Mouse (Mus musculus): Measurements from ENCODE around the gene Parn. TPM values are rescaled to one million over a fixed set of nuclear protein-coding genes. Genes with fewer than 3 reads are reported as not detected.

Parn gene
- polyA plus RNA-seq, 1 experiment = 9.0 TPM

- no peaks in the 10 kb centered on the region for H3K4me1 ChIP-seq (ENCODE audit: control insufficient read depth, insufficient read depth, low read length)
- H3K27ac ChIP-seq (ENCODE audit: control insufficient read depth, insufficient read depth, low read depth, low read length, poor library complexity) = no peak overlapping the region
- H3K4me3 ChIP-seq (replicated peaks; ENCODE audit: control insufficient read depth, low read depth, low read length) = no peak overlapping the region
- 88% methylated on average over 2 of the region's 2 CpGs for WGBS
- TF ChIP-seq POLR2A (IDR thresholded peaks at IDR 0.05; ENCODE audit: borderline replicate concordance, control insufficient read depth, low read depth, low read length) (no peak), CTCF (IDR thresholded peaks at IDR 0.05; ENCODE audit: control insufficient read depth, insufficient read depth, low read length) (no peak)
Measured at GRCm38 (mm10) chr16:13557784-13558183, 110.2 kb downstream of the Parn start.

- WGBS = 92% methylated on average over 9 of the region's 9 CpGs
- no peak overlapping the region for H3K27ac ChIP-seq (ENCODE audit: control insufficient read depth, insufficient read depth, low read depth, low read length, poor library complexity)
- TF ChIP-seq CTCF (IDR thresholded peaks at IDR 0.05; ENCODE audit: control insufficient read depth, insufficient read depth, low read length) = no peak
- TF ChIP-seq POLR2A (IDR thresholded peaks at IDR 0.05; ENCODE audit: borderline replicate concordance, control insufficient read depth, low read depth, low read length) = no peak
- H3K4me3 ChIP-seq (replicated peaks; ENCODE audit: control insufficient read depth, low read depth, low read length) = no peak overlapping the region
- H3K4me1 ChIP-seq (ENCODE audit: control insufficient read depth, insufficient read depth, low read length) = no peaks in the 10 kb centered on the region
Measured at GRCm38 (mm10) chr16:13556954-13557470, 111.0 kb downstream of the Parn start.

- H3K4me3 ChIP-seq (replicated peaks; ENCODE audit: control insufficient read depth, low read depth, low read length) = no peak overlapping the region
- WGBS = 85% methylated on average over 7 of the region's 7 CpGs
- no peak for TF ChIP-seq CTCF (IDR thresholded peaks at IDR 0.05; ENCODE audit: control insufficient read depth, insufficient read depth, low read length)
- TF ChIP-seq POLR2A (IDR thresholded peaks at IDR 0.05; ENCODE audit: borderline replicate concordance, control insufficient read depth, low read depth, low read length) = no peak
- H3K27ac ChIP-seq (ENCODE audit: control insufficient read depth, insufficient read depth, low read depth, low read length, poor library complexity) = no peak overlapping the region
- no peaks in the 10 kb centered on the region for H3K4me1 ChIP-seq (ENCODE audit: control insufficient read depth, insufficient read depth, low read length)
Measured at GRCm38 (mm10) chr16:13556446-13556845, 111.5 kb downstream of the Parn start.

- Histone ChIP-seq H3K27ac (ENCODE audit: control insufficient read depth, insufficient read depth, low read depth, low read length, poor library complexity) (no peak overlapping the region), H3K4me3 (replicated peaks; ENCODE audit: control insufficient read depth, low read depth, low read length) (no peak overlapping the region), H3K4me1 (ENCODE audit: control insufficient read depth, insufficient read depth, low read length) (no peaks in the 10 kb centered on the region)
- 87% methylated on average over 3 of the region's 3 CpGs for WGBS
- TF ChIP-seq POLR2A (IDR thresholded peaks at IDR 0.05; ENCODE audit: borderline replicate concordance, control insufficient read depth, low read depth, low read length) (no peak), CTCF (IDR thresholded peaks at IDR 0.05; ENCODE audit: control insufficient read depth, insufficient read depth, low read length) (no peak)
Measured at GRCm38 (mm10) chr16:13550667-13551066, 117.3 kb downstream of the Parn start.

GRCm38 (mm10) chr16:13549976-13550375 is 118.0 kb downstream of the Parn start:
- TF ChIP-seq CTCF (IDR thresholded peaks at IDR 0.05; ENCODE audit: control insufficient read depth, insufficient read depth, low read length) (no peak), POLR2A (IDR thresholded peaks at IDR 0.05; ENCODE audit: borderline replicate concordance, control insufficient read depth, low read depth, low read length) (no peak)
- Histone ChIP-seq H3K4me1 (ENCODE audit: control insufficient read depth, insufficient read depth, low read length) (no peaks in the 10 kb centered on the region), H3K4me3 (replicated peaks; ENCODE audit: control insufficient read depth, low read depth, low read length) (no peak overlapping the region), H3K27ac (ENCODE audit: control insufficient read depth, insufficient read depth, low read depth, low read length, poor library complexity) (no peak overlapping the region)
- WGBS = 89% methylated on average over 2 of the region's 2 CpGs

GRCm38 (mm10) chr16:13541816-13542215 is 126.2 kb downstream of the Parn start:
- H3K4me1 ChIP-seq (ENCODE audit: control insufficient read depth, insufficient read depth, low read length) = no peaks in the 10 kb centered on the region
- no peak overlapping the region for H3K27ac ChIP-seq (ENCODE audit: control insufficient read depth, insufficient read depth, low read depth, low read length, poor library complexity)
- WGBS = 85% methylated on average over 4 of the region's 4 CpGs
- no peak overlapping the region for H3K4me3 ChIP-seq (replicated peaks; ENCODE audit: control insufficient read depth, low read depth, low read length)
- TF ChIP-seq CTCF (IDR thresholded peaks at IDR 0.05; ENCODE audit: control insufficient read depth, insufficient read depth, low read length) (no peak), POLR2A (IDR thresholded peaks at IDR 0.05; ENCODE audit: borderline replicate concordance, control insufficient read depth, low read depth, low read length) (no peak)

GRCm38 (mm10) chr16:13541121-13541747 is 126.7 kb downstream of the Parn start:
- WGBS = 89% methylated on average over 15 of the region's 15 CpGs
- no peaks in the 10 kb centered on the region for H3K4me1 ChIP-seq (ENCODE audit: control insufficient read depth, insufficient read depth, low read length)
- no peak overlapping the region for H3K4me3 ChIP-seq (replicated peaks; ENCODE audit: control insufficient read depth, low read depth, low read length)
- no peak overlapping the region for H3K27ac ChIP-seq (ENCODE audit: control insufficient read depth, insufficient read depth, low read depth, low read length, poor library complexity)
- TF ChIP-seq CTCF (IDR thresholded peaks at IDR 0.05; ENCODE audit: control insufficient read depth, insufficient read depth, low read length) (no peak), POLR2A (IDR thresholded peaks at IDR 0.05; ENCODE audit: borderline replicate concordance, control insufficient read depth, low read depth, low read length) (no peak)

GRCm38 (mm10) chr16:13538933-13539648 is 128.9 kb downstream of the Parn start:
- no peak for TF ChIP-seq POLR2A (IDR thresholded peaks at IDR 0.05; ENCODE audit: borderline replicate concordance, control insufficient read depth, low read depth, low read length)
- WGBS = 87% methylated on average over 9 of the region's 9 CpGs
- no peak overlapping the region for H3K4me3 ChIP-seq (replicated peaks; ENCODE audit: control insufficient read depth, low read depth, low read length)
- no peak overlapping the region for H3K27ac ChIP-seq (ENCODE audit: control insufficient read depth, insufficient read depth, low read depth, low read length, poor library complexity)
- no peaks in the 10 kb centered on the region for H3K4me1 ChIP-seq (ENCODE audit: control insufficient read depth, insufficient read depth, low read length)
